Mouse (Mus musculus) heart, postnatal 0 days (tissue): Measurements from ENCODE around the gene Slco4a1.

Experiments used
- CTCF ChIP-seq: IDR thresholded peaks from 2 replicates; pipeline ENCODE4 v1.5.1; 2016; ENCODE audit warnings: antibody characterized with exemption, control low read depth, low read depth
- EP300 ChIP-seq: IDR thresholded peaks from 2 replicates; pipeline ENCODE4 v1.6.1; 2016; ENCODE audit warnings: antibody characterized with exemption, low read depth

DNA sequence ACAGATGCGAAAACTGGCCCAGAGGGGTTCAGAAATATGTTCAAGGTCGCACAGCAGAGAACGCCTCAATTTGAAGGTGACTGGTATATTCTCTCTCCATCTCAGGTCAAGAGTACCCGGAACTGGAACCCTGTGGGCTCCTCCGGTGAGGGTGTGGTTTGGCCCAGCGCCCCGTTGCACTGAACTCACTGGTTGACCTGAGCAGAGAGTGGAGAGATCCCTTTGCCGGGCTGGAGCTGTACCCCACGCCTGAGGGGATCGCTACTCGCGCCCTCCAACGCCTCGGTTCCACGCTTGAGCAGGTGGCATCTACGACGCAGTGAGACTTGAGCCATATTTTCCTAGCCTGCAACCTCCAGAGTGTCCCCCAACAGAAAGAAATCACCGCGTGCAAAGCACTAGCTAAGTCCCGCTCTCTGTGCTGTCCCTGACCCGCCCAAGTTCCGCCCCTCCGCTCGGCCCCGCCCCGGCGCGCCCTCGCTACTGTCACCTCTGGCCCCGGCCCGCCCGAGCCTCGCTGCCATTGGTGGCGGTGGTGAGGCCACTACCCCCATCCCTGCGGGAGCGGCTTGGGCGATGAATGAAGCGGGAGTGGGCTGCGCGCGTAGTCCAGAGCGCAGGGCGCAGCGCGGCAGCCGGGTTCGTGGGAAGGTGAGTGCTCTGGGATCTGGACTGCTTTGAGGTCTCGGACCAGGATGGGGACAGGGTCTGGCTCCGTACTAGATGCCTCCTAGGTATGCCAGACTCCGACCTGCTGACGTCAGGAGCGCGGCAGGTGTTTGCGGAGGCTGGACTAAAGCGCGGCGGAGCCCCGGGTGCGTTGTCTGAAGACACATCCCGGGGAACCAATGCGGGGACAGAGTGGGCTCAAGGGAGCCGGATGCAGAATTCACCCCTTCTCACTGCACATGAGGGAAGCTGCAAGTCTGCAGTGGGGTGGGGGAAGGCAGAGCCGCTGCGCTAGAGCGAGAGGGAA lies at the start of gene Slco4a1:
- TF ChIP-seq CTCF (no peak), EP300 (no peak)
